ENCODE assay signal across 23 mouse cellular contexts in genomic region chr8:80052838-80053237, GRCm38 (mm10).
"Had no signal": no experiment of that assay in that cellular context is flagged by ENCODE, and none has a peak within 500 bp of the region (broad histone marks: within the 10 kb centered on the region; RNA-seq: fewer than 3 reads in every experiment).

No protein-coding gene starts in this region.

- DNase-seq: forebrain, postnatal 0 days; gastrocnemius, postnatal 14 days; gastrocnemius, postnatal 36 days; heart, adult 11 months; heart, adult 2 months; heart, postnatal 14 days; heart, postnatal 36 days; kidney, adult 11 months; kidney, adult 8-10 months; kidney, postnatal 14 days; kidney, postnatal 36 days; layer of hippocampus, adult 9-11 months; layer of hippocampus, postnatal 36 days; left cerebral cortex, postnatal 4 days had no signal

- H3K9ac ChIP-seq: forebrain, postnatal 0 days; heart, embryonic 13.5 days; heart, embryonic 15.5 days; hindbrain, embryonic 13.5 days; hindbrain, embryonic 15.5 days; intestine, embryonic 15.5 days; limb, embryonic 13.5 days; limb, embryonic 15.5 days had no signal

- H3K9me3 ChIP-seq: heart, embryonic 13.5 days; heart, embryonic 15.5 days; hindbrain, embryonic 13.5 days; hindbrain, embryonic 15.5 days; intestine, embryonic 15.5 days; limb, embryonic 13.5 days; limb, embryonic 15.5 days had no signal

- H3K36me3 ChIP-seq: heart, embryonic 13.5 days; heart, embryonic 15.5 days; hindbrain, embryonic 13.5 days; hindbrain, embryonic 15.5 days; intestine, embryonic 15.5 days; limb, embryonic 15.5 days had no signal

- ATAC-seq: forebrain, postnatal 0 days; hindbrain, postnatal 0 days; intestine, embryonic 15.5 days had no signal

- H3K4me3 ChIP-seq: heart, adult 2 months; heart, embryonic 13.5 days; heart, embryonic 15.5 days; hindbrain, embryonic 13.5 days; hindbrain, embryonic 15.5 days; intestine, embryonic 15.5 days; limb, embryonic 13.5 days; limb, embryonic 15.5 days had no signal

- H3K27ac ChIP-seq: heart, adult 2 months; heart, embryonic 13.5 days; heart, embryonic 15.5 days; hindbrain, embryonic 13.5 days; hindbrain, embryonic 15.5 days; hindbrain, postnatal 0 days; intestine, embryonic 15.5 days; limb, embryonic 13.5 days; limb, embryonic 15.5 days had no signal

- H3K4me2 ChIP-seq: heart, embryonic 11.5 days; heart, embryonic 13.5 days; heart, embryonic 15.5 days; hindbrain, embryonic 13.5 days; hindbrain, embryonic 15.5 days; limb, embryonic 15.5 days had no signal
